In genomic region chr9:122733222-122733621, GRCm38 (mm10) we compare ENCODE assay signal across 9 mouse cellular contexts. TPM values are rescaled to one million over a fixed set of nuclear protein-coding genes. Genes with fewer than 3 reads are reported as not detected.
A peak's percentile ranks its signal among the peaks of the same experiment; 100 is the strongest.
DNase-seq lines count a peak whose midpoint lies in the region; ATAC-seq and TF ChIP-seq lines count a peak whose summit lies in the region.
"Had no signal": no experiment of that assay in that cellular context is flagged by ENCODE, and none has a peak within 500 bp of the region (broad histone marks: within the 10 kb centered on the region; RNA-seq: fewer than 3 reads in every experiment).

No protein-coding gene starts in this region.

- no peak for TF ChIP-seq CTCF in lung, embryonic 14.5 days (IDR thresholded peaks at IDR 0.05; ENCODE audit: low read depth)

- no peak for DNase-seq in lung, embryonic 14.5 days
- no peak for DNase-seq in lung, postnatal 10 days
- no peak for DNase-seq in MN1 (ENCODE audit: low spot score)
- no peak for DNase-seq in T-cell, adult 2 months (ENCODE audit: low spot score)
- DNase-seq: gastrocnemius, postnatal 10 days had no signal

- peak overlapping the region; percentile 36 for H3K4me2 ChIP-seq in lung, embryonic 14.5 days
- H3K4me2 ChIP-seq in hindbrain, embryonic 15.5 days: 0 out of 2 replicates have a peak overlapping the region, but pooled peaks have one; percentile 1
- peak overlapping the region; percentile 45 for H3K4me2 ChIP-seq in limb, embryonic 13.5 days (replicated peaks)
- no peak overlapping the region; the same call in 1 of the 2 replicates for H3K4me2 ChIP-seq in stomach, embryonic 14.5 days (replicated peaks; ENCODE audit: low read depth, low read length)

- H3K27ac ChIP-seq in lung, embryonic 14.5 days (ENCODE audit: low read depth): no peak overlapping the region
- H3K27ac ChIP-seq in hindbrain, embryonic 15.5 days (replicated peaks): no peak overlapping the region
- no peak overlapping the region for H3K27ac ChIP-seq in limb, embryonic 13.5 days
- H3K27ac ChIP-seq in stomach, embryonic 14.5 days (ENCODE audit: low read length): no peak overlapping the region

- H3K4me1 ChIP-seq in lung, embryonic 14.5 days (ENCODE audit: insufficient read depth): no peaks in the 10 kb centered on the region
- 0 out of 2 replicates have a peak, but pooled peaks cover 3% of the 10 kb centered on the region for H3K4me1 ChIP-seq in hindbrain, embryonic 15.5 days (replicated peaks)
- no peaks in the 10 kb centered on the region for H3K4me1 ChIP-seq in limb, embryonic 13.5 days
- H3K4me1 ChIP-seq in stomach, embryonic 14.5 days (ENCODE audit: control insufficient read depth, insufficient read depth, low read length): no peaks in the 10 kb centered on the region

- 38% methylated on average over 12 of the region's 12 CpGs for WGBS in lung, embryonic 14.5 days
- 31% methylated on average over 12 of the region's 12 CpGs for WGBS in hindbrain, embryonic 15.5 days
- 39% methylated on average over 12 of the region's 12 CpGs for WGBS in limb, embryonic 13.5 days
- WGBS in stomach, embryonic 14.5 days: 43% methylated on average over 12 of the region's 12 CpGs

- H3K9me3 ChIP-seq in lung, embryonic 14.5 days (ENCODE audit: low read depth, low read length): no peaks in the 10 kb centered on the region
- H3K9me3 ChIP-seq in hindbrain, embryonic 15.5 days: no peaks in the 10 kb centered on the region
- H3K9me3 ChIP-seq in limb, embryonic 13.5 days: no peaks in the 10 kb centered on the region
- no peaks in the 10 kb centered on the region for H3K9me3 ChIP-seq in stomach, embryonic 14.5 days (ENCODE audit: control insufficient read depth, low read depth, low read length)

- H3K4me3 ChIP-seq in lung, embryonic 14.5 days (ENCODE audit: low read depth, low read length): peak overlapping the region; percentile 18
- H3K4me3 ChIP-seq in hindbrain, embryonic 15.5 days: no peak overlapping the region
- peak overlapping the region; percentile 33 for H3K4me3 ChIP-seq in limb, embryonic 13.5 days
- peak overlapping the region; percentile 8; the same call in 1 of the 2 replicates for H3K4me3 ChIP-seq in stomach, embryonic 14.5 days (ENCODE audit: low read depth, low read length)

- H3K27me3 ChIP-seq in lung, embryonic 14.5 days (ENCODE audit: insufficient read depth, low read length): peaks cover 2% of the 10 kb centered on the region; the same call in 1 of the 2 replicates
- peaks cover 21% of the 10 kb centered on the region for H3K27me3 ChIP-seq in hindbrain, embryonic 15.5 days
- peaks cover 13% of the 10 kb centered on the region; the same call in 1 of the 2 replicates for H3K27me3 ChIP-seq in limb, embryonic 13.5 days
- H3K27me3 ChIP-seq in stomach, embryonic 14.5 days (ENCODE audit: control insufficient read depth, insufficient read depth, low read length): no peaks in the 10 kb centered on the region

- H3K9ac ChIP-seq in lung, embryonic 14.5 days: no peak overlapping the region
- no peak overlapping the region for H3K9ac ChIP-seq in hindbrain, embryonic 15.5 days
- no peak overlapping the region for H3K9ac ChIP-seq in limb, embryonic 13.5 days
- H3K9ac ChIP-seq in stomach, embryonic 14.5 days (replicated peaks; ENCODE audit: low read depth, low read length): no peak overlapping the region

- no peak for ATAC-seq in lung, embryonic 14.5 days (ENCODE audit: insufficient read depth)
- ATAC-seq in hindbrain, embryonic 15.5 days (ENCODE audit: low FRiP score, low read depth): no peak
- peak; percentile 11; the same call in 1 of the 2 replicates for ATAC-seq in limb, embryonic 13.5 days (ENCODE audit: low FRiP score, low read depth)
- ATAC-seq in stomach, embryonic 14.5 days (ENCODE audit: insufficient number of reproducible peaks, insufficient read depth, low FRiP score, low read depth): no peak
- ATAC-seq in CD4-positive, CD25-positive, alpha-beta regulatory T cell, adult 4 months: no peak

- no peaks in the 10 kb centered on the region for H3K36me3 ChIP-seq in lung, embryonic 14.5 days (ENCODE audit: insufficient read depth)
- H3K36me3 ChIP-seq in hindbrain, embryonic 15.5 days: no peaks in the 10 kb centered on the region
- no peaks in the 10 kb centered on the region for H3K36me3 ChIP-seq in limb, embryonic 13.5 days
- H3K36me3 ChIP-seq in stomach, embryonic 14.5 days (ENCODE audit: control insufficient read depth, insufficient read depth, low read length): no peaks in the 10 kb centered on the region

RNA-seq across cellular contexts. Expression of gene Topaz1, which starts 13.9 kb away (rescaled TPM):
- 0.09 TPM in 1 of 2 replicates, not detected in the other for polyA plus RNA-seq in lung, embryonic 14.5 days (2014; fragmentation: Nextera tagmentation; extraction: Ambion mirVana)
- polyA plus RNA-seq in hindbrain, embryonic 15.5 days (2015; fragmentation: Nextera tagmentation; extraction: Ambion mirVana): not detected in 2 replicates
- polyA plus RNA-seq in limb, embryonic 13.5 days (2015; fragmentation: Nextera tagmentation; extraction: Ambion mirVana): not detected in 2 replicates
- 0.06 TPM in 1 of 2 replicates, not detected in the other for polyA plus RNA-seq in stomach, embryonic 14.5 days (2014; fragmentation: Nextera tagmentation; extraction: Ambion mirVana)
- polyA plus RNA-seq in CD4-positive, CD25-positive, alpha-beta regulatory T cell, adult 4 months (2017; shearing (Covaris generic)): not detected
